Mouse (Mus musculus): Measurements from ENCODE around the gene Olfr955. TPM values are rescaled to one million over a fixed set of nuclear protein-coding genes. Genes with fewer than 3 reads are reported as not detected.

The Olfr955 gene
- polyA plus RNA-seq, 1 experiment from 2014 or later, result not detected

- no peak within 1 kb of the TSS for H3K9ac ChIP-seq (ENCODE audit: low read length)
- ATAC-seq (ENCODE audit: low FRiP score, low TSS enrichment) (no peak), DNase-seq (ENCODE audit: low spot score) (no peak)
- no peak within 1 kb of the TSS for H3K4me2 ChIP-seq (replicated peaks; ENCODE audit: low read depth)
- no peaks in the 10 kb centered on the region for H3K9me3 ChIP-seq (ENCODE audit: control insufficient read depth, low read length)
- TF ChIP-seq CTCF (IDR thresholded peaks at IDR 0.05; ENCODE audit: low read depth) (no peak), EP300 (optimal IDR thresholded peaks at IDR 0.05) (no peak)
- H3K36me3 ChIP-seq (ENCODE audit: control insufficient read depth, insufficient read depth, low read length), result no peaks in the 10 kb centered on the region
- 80% methylated on average over 6 of the region's 6 CpGs for WGBS
- H3K4me3 ChIP-seq (ENCODE audit: low read depth, low read length), result no peak within 1 kb of the TSS
- no peaks in the 10 kb centered on the region for H3K4me1 ChIP-seq (replicated peaks; ENCODE audit: control insufficient read depth, insufficient read depth)
- no peak within 1 kb of the TSS for H3K27ac ChIP-seq (replicated peaks)
- no peaks in the 10 kb centered on the region for H3K27me3 ChIP-seq (ENCODE audit: control insufficient read depth, insufficient read depth, low read length)
Observed at GRCm38 (mm10) chr9:39456401-39456800, 15.3 kb downstream of the Olfr955 start, which contains the start of gene Olfr954. TSS of gene Olfr954 (plus strand) at chr9:39456701.

- Histone ChIP-seq H3K4me2 (replicated peaks; ENCODE audit: low read depth) (no peak within 1 kb of the TSS), H3K27ac (replicated peaks) (no peak within 1 kb of the TSS), H3K36me3 (ENCODE audit: control insufficient read depth, insufficient read depth, low read length) (no peaks in the 10 kb centered on the region), H3K4me3 (ENCODE audit: low read depth, low read length) (no peak within 1 kb of the TSS), H3K9ac (ENCODE audit: low read length) (no peak within 1 kb of the TSS), H3K9me3 (ENCODE audit: control insufficient read depth, low read length) (no peaks in the 10 kb centered on the region), H3K27me3 (ENCODE audit: control insufficient read depth, insufficient read depth, low read length) (no peaks in the 10 kb centered on the region), H3K4me1 (replicated peaks; ENCODE audit: control insufficient read depth, insufficient read depth) (no peaks in the 10 kb centered on the region)
- no peak for ATAC-seq (ENCODE audit: low FRiP score, low TSS enrichment)
- no peak for DNase-seq (ENCODE audit: low spot score)
- TF ChIP-seq EP300 (optimal IDR thresholded peaks at IDR 0.05), result no peak
- TF ChIP-seq CTCF (IDR thresholded peaks at IDR 0.05; ENCODE audit: low read depth), result no peak
Observed at GRCm38 (mm10) chr9:39427048-39427447, 44.7 kb downstream of the Olfr955 start, which contains the start of gene Olfr952. TSS of gene Olfr952 (minus strand) at chr9:39427148.

Other genes starting within 250 kb of the Olfr955 start
- gene Olfr1537, start 221.9 kb downstream of the Olfr955 start, polyA plus RNA-seq (2015; fragmentation: Nextera tagmentation; extraction: Ambion mirVana), result not detected in 2 replicates
- not detected in 2 replicates for gene Olfr945, start 195.1 kb downstream of the Olfr955 start, polyA plus RNA-seq (2015; fragmentation: Nextera tagmentation; extraction: Ambion mirVana)
- gene Olfr948, start 145.9 kb downstream of the Olfr955 start, polyA plus RNA-seq (2015; fragmentation: Nextera tagmentation; extraction: Ambion mirVana), result not detected in 2 replicates
- gene Olfr951, start 84.5 kb downstream of the Olfr955 start, polyA plus RNA-seq (2015; fragmentation: Nextera tagmentation; extraction: Ambion mirVana), result not detected in 2 replicates
- gene Olfr952, start 44.8 kb downstream of the Olfr955 start, polyA plus RNA-seq (2015; fragmentation: Nextera tagmentation; extraction: Ambion mirVana), result not detected in 2 replicates
- gene Olfr954, start 15.2 kb downstream of the Olfr955 start, polyA plus RNA-seq (2015; fragmentation: Nextera tagmentation; extraction: Ambion mirVana), result 0.02 TPM in 1 of 2 replicates, not detected in the other
- not detected in 2 replicates for gene Olfr44, start 22.1 kb upstream of the Olfr955 start, polyA plus RNA-seq (2015; fragmentation: Nextera tagmentation; extraction: Ambion mirVana)
- gene Olfr957, start 43.9 kb upstream of the Olfr955 start, polyA plus RNA-seq (2015; fragmentation: Nextera tagmentation; extraction: Ambion mirVana), result not detected in 2 replicates
- not detected in 2 replicates for gene Olfr958, start 82.1 kb upstream of the Olfr955 start, polyA plus RNA-seq (2015; fragmentation: Nextera tagmentation; extraction: Ambion mirVana)
- gene Olfr959, start 103.6 kb upstream of the Olfr955 start, polyA plus RNA-seq (2015; fragmentation: Nextera tagmentation; extraction: Ambion mirVana), result not detected in 2 replicates
- 10.6 and 12.5 TPM in 2 replicates for gene AW551984, start 132.5 kb upstream of the Olfr955 start, polyA plus RNA-seq (2015; fragmentation: Nextera tagmentation; extraction: Ambion mirVana)
- gene Olfr148, start 138.7 kb upstream of the Olfr955 start, polyA plus RNA-seq (2015; fragmentation: Nextera tagmentation; extraction: Ambion mirVana), result not detected in 2 replicates
- not detected in 2 replicates for gene Olfr960, start 149.4 kb upstream of the Olfr955 start, polyA plus RNA-seq (2015; fragmentation: Nextera tagmentation; extraction: Ambion mirVana)
- not detected in 2 replicates for gene Olfr961, start 173.1 kb upstream of the Olfr955 start, polyA plus RNA-seq (2015; fragmentation: Nextera tagmentation; extraction: Ambion mirVana)
- gene Olfr963, start 195.3 kb upstream of the Olfr955 start, polyA plus RNA-seq (2015; fragmentation: Nextera tagmentation; extraction: Ambion mirVana), result not detected in 2 replicates
- gene Olfr149, start 235.2 kb upstream of the Olfr955 start, polyA plus RNA-seq (2015; fragmentation: Nextera tagmentation; extraction: Ambion mirVana), result not detected in 2 replicates
- not detected in 2 replicates for gene Olfr965, start 239.4 kb upstream of the Olfr955 start, polyA plus RNA-seq (2015; fragmentation: Nextera tagmentation; extraction: Ambion mirVana)